In genomic region chr14:39317424-39318110, GRCm38 (mm10) we compare ENCODE assay signal across 8 mouse cellular contexts.
DNase-seq lines count a peak whose midpoint lies in the region; TF ChIP-seq lines count a peak whose summit lies in the region.
"Had no signal": no experiment of that assay in that cellular context is flagged by ENCODE, and none has a peak within 500 bp of the region (broad histone marks: within the 10 kb centered on the region; RNA-seq: fewer than 3 reads in every experiment).

No protein-coding gene starts in this region.

- DNase-seq in adrenal gland, postnatal 36 days, result peak; percentile 3 to 8
- DNase-seq in cerebellum, adult 8-10 months, result peak; percentile 56
- DNase-seq in layer of hippocampus, adult 8-10 months (ENCODE audit: low spot score in 2 of 2), result peak; percentile 71 to 76
- peak; percentile 38 for DNase-seq in retina, postnatal 1 day
- DNase-seq in heart, adult 18-20 months, result no peak
- no peak for DNase-seq in heart, postnatal 36 days
- DNase-seq in kidney, adult 2 months, result no peak

- H3K4me3 ChIP-seq in kidney, adult 2 months (ENCODE audit: insufficient read depth, low read depth, low read length), result no peak overlapping the region
- H3K4me3 ChIP-seq: myocyte had no signal

- H3K27me3 ChIP-seq in kidney, adult 2 months (replicated peaks; ENCODE audit: control insufficient read depth, insufficient read depth, low read length), result no peaks in the 10 kb centered on the region

- H3K27ac ChIP-seq in kidney, adult 2 months (ENCODE audit: insufficient read depth, low read depth, low read length), result no peak overlapping the region

- intact Hi-C loops in heart, postnatal 36 days (cut with DNase I), result no loop called here

- WGBS in kidney, adult 2 months, result 67% methylated on average over 4 of the region's 4 CpGs

- H3K4me1 ChIP-seq in kidney, adult 2 months (ENCODE audit: control insufficient read depth, insufficient read depth, low read length), result no peaks in the 10 kb centered on the region

- H3K36me3 ChIP-seq in kidney, adult 2 months (ENCODE audit: control insufficient read depth, insufficient read depth, low read length), result no peaks in the 10 kb centered on the region

- no peak for TF ChIP-seq POLR2A in kidney, adult 2 months (IDR thresholded peaks at IDR 0.05; ENCODE audit: low read depth, low read length)

- no peak for TF ChIP-seq CTCF in kidney, adult 2 months (conservative IDR thresholded peaks at IDR 0.05; ENCODE audit: insufficient read depth, insufficient read length, low read depth, low read length)

Comparison
In these comparisons a context has a peak if more than half of its experiments do, and no peak if none do; other contexts are left out.
1. DNase-seq: peak in adrenal gland, postnatal 36 days (2 of 2), cerebellum, adult 8-10 months (single experiment), layer of hippocampus, adult 8-10 months (2 of 2) and retina, postnatal 1 day (single experiment); none in heart, adult 18-20 months (0 of 2), heart, postnatal 36 days (0 of 2) and kidney, adult 2 months (single experiment).